Mouse (Mus musculus) midbrain, postnatal 0 days (tissue): ENCODE measurements around the gene Armc9. TPM values are rescaled to one million over a fixed set of nuclear protein-coding genes. Genes with fewer than 3 reads are reported as not detected.

ENCODE experiments used
- ATAC-seq: fragments of 200-750 bp; cut with Nextera tagmentation; 2 replicates; pipeline ENCODE4 v1.8.0; 2017; ENCODE audit warnings: moderate number of reproducible peaks, mild to moderate bottlenecking, moderate TSS enrichment, moderate library complexity; ENCODE audit not compliant: low FRiP score
- DNase-seq: peaks from one replicate; pipeline ENCODE4 v3.0.0-alpha.2; 2015; ENCODE audit warnings: low spot score
- H3K27ac ChIP-seq: fragments of 300-500 bp; sonication (generic); 2 replicates; pipeline ENCODE4 v1.5.1; 2014; ENCODE audit warnings: low read depth, mild to moderate bottlenecking, low read length, mixed read lengths
- H3K27me3 ChIP-seq: fragments of 300-500 bp; sonication (generic); 2 replicates; pipeline ENCODE4 v1.6.1; 2014; ENCODE audit warnings: low read length, control low read depth, mixed read lengths; ENCODE audit not compliant: insufficient read depth
- H3K36me3 ChIP-seq: fragments of 300-500 bp; sonication (generic); 2 replicates; pipeline ENCODE4 v1.6.1; 2014; ENCODE audit warnings: low read length, control low read depth, mixed read lengths; ENCODE audit not compliant: insufficient read depth
- H3K4me1 ChIP-seq: fragments of 300-500 bp; sonication (generic); 2 replicates; pipeline ENCODE4 v1.6.1; 2014; ENCODE audit warnings: mild to moderate bottlenecking, control low read depth, antibody characterized with exemption, low read length, mixed read lengths; ENCODE audit not compliant: insufficient read depth
- H3K4me2 ChIP-seq: fragments of 300-500 bp; sonication (generic); 2 replicates; pipeline ENCODE4 v1.6.1; 2014; ENCODE audit warnings: low read depth, mild to moderate bottlenecking, low read length, mixed read lengths; ENCODE audit not compliant: poor library complexity, severe bottlenecking
- H3K4me3 ChIP-seq: fragments of 300-500 bp; sonication (generic); 2 replicates; pipeline ENCODE4 v1.5.1; 2014; ENCODE audit warnings: low read depth, mild to moderate bottlenecking, low read length, moderate library complexity
- H3K9ac ChIP-seq: fragments of 300-500 bp; sonication (generic); replicated peaks from 2 replicates; pipeline ENCODE4 v1.6.1; 2014; ENCODE audit warnings: mild to moderate bottlenecking, low read length, moderate library complexity, mixed read lengths; ENCODE audit not compliant: poor library complexity, severe bottlenecking
- H3K9me3 ChIP-seq: fragments of 300-500 bp; sonication (generic); 2 replicates; pipeline ENCODE4 v1.6.1; 2016; ENCODE audit warnings: low read length, control low read depth
- CTCF ChIP-seq: IDR thresholded peaks from 2 replicates; pipeline ENCODE4 v1.5.1; 2016; ENCODE audit warnings: antibody characterized with exemption, mild to moderate bottlenecking
- WGBS: fragments of 180-500 bp; shearing (Covaris S2); extraction: QIAGEN DNeasy Blood & Tissue Kit; methylation state at CpG from one replicate; pipeline ENCODE4 v1.1.7; 2014; 5-methylcytosine and 5-hydroxymethylcytosine counted together
- polyA plus RNA-seq: library from polyadenylated mRNA; unstranded; fragments of >200 nt; fragmentation: Nextera tagmentation; extraction: Ambion mirVana; gene quantifications from 2 replicates; pipeline ENCODE4 v1.2.1, GENCODE M21; 2015
- total RNA-seq: library from RNA; depleted of rRNA; stranded (reverse); fragments of >200 nt; gene quantifications from 2 replicates; pipeline ENCODE4 v1.2.3, GENCODE M21; 2014

The Armc9 gene
- total and polyA plus RNA-seq, 2 experiments from 2014 or later = 31.0 to 42.6 TPM

DNA sequence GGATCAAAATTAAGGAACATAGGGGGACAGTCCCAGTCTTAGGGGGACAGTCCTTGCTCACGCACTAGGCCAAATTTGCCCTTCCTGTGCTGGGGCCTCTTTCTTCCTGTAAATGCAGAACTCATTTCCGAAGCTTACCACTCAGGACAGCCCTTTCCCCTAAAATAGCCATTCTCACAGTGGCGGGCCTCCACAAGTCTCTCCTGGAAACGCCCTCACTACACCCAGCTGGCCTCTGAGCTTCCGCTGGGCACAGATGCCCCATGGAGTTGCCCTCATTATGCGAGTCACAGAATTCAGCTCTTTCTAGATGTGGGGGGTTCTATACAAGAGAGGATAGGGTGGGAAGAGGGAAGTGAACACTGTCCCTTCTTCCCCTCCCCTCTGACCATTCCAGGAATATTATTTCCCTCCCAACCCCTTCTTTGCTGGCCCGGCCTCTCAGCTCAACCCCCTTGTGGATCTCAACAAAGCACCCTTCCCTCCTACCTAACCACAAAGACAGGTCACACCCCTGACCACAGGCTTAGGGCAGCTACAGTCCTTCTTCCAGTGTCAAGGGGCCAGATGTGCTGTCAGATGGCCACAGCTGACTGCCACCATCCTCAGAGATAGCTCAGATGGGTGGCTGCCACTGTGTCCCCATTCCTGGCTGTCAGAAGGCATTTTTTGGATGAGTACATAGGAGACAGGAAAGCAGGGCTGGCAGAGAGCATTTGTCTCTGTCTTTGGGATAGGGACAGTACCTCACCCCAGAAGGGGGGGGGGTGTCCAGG, 109.2 kb downstream of the Armc9 start:
- no peak for DNase-seq
- H3K36me3 ChIP-seq = no peaks in the 10 kb centered on the region
- TF ChIP-seq CTCF = no peak

GRCm38 (mm10) chr1:86265060-86265459, 110.5 kb downstream of the Armc9 start:
- Histone ChIP-seq H3K36me3 (no peaks in the 10 kb centered on the region), H3K4me1 (no peaks in the 10 kb centered on the region), H3K9ac (no peak overlapping the region), H3K4me2 (no peak overlapping the region), H3K4me3 (no peak overlapping the region), H3K27me3 (no peaks in the 10 kb centered on the region), H3K27ac (no peak overlapping the region), H3K9me3 (no peaks in the 10 kb centered on the region)
- DNase-seq (no peak), ATAC-seq (no peak)
- WGBS = 77% methylated on average over 3 of the region's 3 CpGs
- TF ChIP-seq CTCF = no peak

More for the DNA sequence above, 109.2 kb downstream of the Armc9 start:
- Histone ChIP-seq H3K9ac (no peak overlapping the region), H3K27me3 (no peaks in the 10 kb centered on the region), H3K4me1 (no peaks in the 10 kb centered on the region), H3K9me3 (no peaks in the 10 kb centered on the region), H3K27ac (no peak overlapping the region), H3K4me2 (no peak overlapping the region), H3K4me3 (no peak overlapping the region)
- WGBS = 65% methylated on average over 7 of the region's 7 CpGs
- ATAC-seq = no peak

DNA sequence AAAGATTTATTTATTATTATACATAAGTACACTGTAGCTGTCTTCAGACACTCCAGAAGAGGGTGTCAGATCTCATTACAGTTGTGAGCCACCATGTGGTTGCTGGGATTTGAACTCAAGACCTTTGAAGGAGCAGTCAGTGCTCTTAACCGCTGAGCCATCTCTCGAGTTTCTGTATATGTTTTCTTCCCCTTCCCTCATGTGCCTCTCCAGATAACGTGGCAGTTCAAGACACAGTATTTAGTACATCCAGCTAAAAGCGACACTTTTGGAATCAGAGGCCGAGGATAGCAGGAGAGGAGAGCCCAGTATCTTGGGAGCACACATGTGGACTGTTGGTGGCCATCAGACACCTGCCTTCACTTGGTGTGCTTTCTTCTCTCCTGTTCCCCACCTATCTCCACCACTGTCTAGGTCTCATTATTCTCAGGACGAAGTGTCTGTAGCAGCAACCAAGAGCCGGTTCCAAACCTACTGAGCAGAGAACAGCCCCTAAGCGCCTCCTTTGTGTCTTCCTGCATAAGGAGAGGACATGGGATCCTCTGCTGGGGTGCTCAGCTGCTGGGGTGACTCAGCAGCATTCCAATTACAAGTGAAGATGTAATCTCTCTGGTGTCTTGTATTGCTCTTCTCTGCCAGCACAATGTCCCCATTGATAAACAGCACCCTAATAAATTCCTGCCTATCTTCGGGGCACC, 114.1 kb downstream of the Armc9 start:
- H3K27ac ChIP-seq = no peak overlapping the region
- H3K4me2 ChIP-seq = no peak overlapping the region
- ATAC-seq = no peak
- whole genome bisulfite sequencing = 89% methylated on average over 9 of the region's 9 CpGs
- no peaks in the 10 kb centered on the region for H3K4me1 ChIP-seq
- H3K36me3 ChIP-seq = no peaks in the 10 kb centered on the region
- no peak overlapping the region for H3K9ac ChIP-seq
- DNase-seq = no peak
- no peaks in the 10 kb centered on the region for H3K27me3 ChIP-seq
- no peaks in the 10 kb centered on the region for H3K9me3 ChIP-seq
- no peak for TF ChIP-seq CTCF
- H3K4me3 ChIP-seq = no peak overlapping the region

- Histone ChIP-seq H3K4me1 (no peaks in the 10 kb centered on the region), H3K36me3 (no peaks in the 10 kb centered on the region), H3K9me3 (no peaks in the 10 kb centered on the region), H3K27me3 (no peaks in the 10 kb centered on the region), H3K4me3 (no peak overlapping the region), H3K9ac (no peak overlapping the region), H3K4me2 (no peak overlapping the region), H3K27ac (no peak overlapping the region)
- DNase-seq (no peak), ATAC-seq (no peak)
- WGBS = 93% methylated on average over 4 of the region's 4 CpGs
- TF ChIP-seq CTCF = no peak
Observed at GRCm38 (mm10) chr1:86269190-86269508, 114.6 kb downstream of the Armc9 start.

GRCm38 (mm10) chr1:86271707-86272106, 117.1 kb downstream of the Armc9 start:
- 86% methylated on average over 6 of the region's 6 CpGs for WGBS
- no peak for TF ChIP-seq CTCF
- H3K4me2 ChIP-seq = no peak overlapping the region
- no peaks in the 10 kb centered on the region for H3K9me3 ChIP-seq
- H3K4me3 ChIP-seq = no peak overlapping the region
- no peaks in the 10 kb centered on the region for H3K27me3 ChIP-seq
- ATAC-seq = no peak
- no peak overlapping the region for H3K9ac ChIP-seq
- no peak overlapping the region for H3K27ac ChIP-seq
- H3K36me3 ChIP-seq = 0 out of 2 replicates have a peak, but pooled peaks cover 3% of the 10 kb centered on the region
- no peaks in the 10 kb centered on the region for H3K4me1 ChIP-seq
- no peak for DNase-seq

- WGBS = 91% methylated on average over 5 of the region's 5 CpGs
- no peak for DNase-seq
- Histone ChIP-seq H3K27ac (no peak overlapping the region), H3K9me3 (no peaks in the 10 kb centered on the region), H3K4me1 (no peaks in the 10 kb centered on the region), H3K4me2 (no peak overlapping the region), H3K9ac (no peak overlapping the region), H3K36me3 (0 out of 2 replicates have a peak, but pooled peaks cover 3% of the 10 kb centered on the region), H3K27me3 (no peaks in the 10 kb centered on the region), H3K4me3 (no peak overlapping the region)
- ATAC-seq = no peak
- TF ChIP-seq CTCF = no peak
Observed at GRCm38 (mm10) chr1:86277055-86277454, 122.5 kb downstream of the Armc9 start.
